Mouse (Mus musculus) embryonic fibroblast, embryonic 13.5 days (primary cell): Measurements from ENCODE around the gene Ino80d.

Source experiments
- CTCF ChIP-seq: IDR thresholded peaks from 2 replicates; pipeline ENCODE4 v1.5.1; 2011; ENCODE audit warnings: mild to moderate bottlenecking, control low read depth, low read length, moderate library complexity, borderline replicate concordance; ENCODE audit not compliant: insufficient read depth
- POLR2A ChIP-seq: IDR thresholded peaks from 2 replicates; pipeline ENCODE4 v1.6.1; 2011; ENCODE audit warnings: low read depth, mild to moderate bottlenecking, control low read depth, low read length, moderate library complexity

GRCm38 (mm10) chr1:63126206-63126605 is 11.7 kb upstream of the Ino80d start:
- TF ChIP-seq CTCF (no peak), POLR2A (no peak)
